Mouse (Mus musculus): Measurements from ENCODE around the gene Ttll5. TPM values are rescaled to one million over a fixed set of nuclear protein-coding genes. Genes with fewer than 3 reads are reported as not detected.

The Ttll5 gene
- polyA plus RNA-seq, 2 experiments: 13.9 to 16.3 TPM

GRCm38 (mm10) chr12:85825822-85826221, 1.4 kb downstream of the Ttll5 start:
- WGBS: 66% methylated on average over 2 of the region's 2 CpGs
- ATAC-seq (ENCODE audit: low FRiP score, low read depth) (no peak), DNase-seq (ENCODE audit: low spot score) (no peak)
- no peaks in the 10 kb centered on the region for H3K9me3 ChIP-seq (ENCODE audit: control insufficient read depth, low read length)
- 0 out of 2 replicates have a peak overlapping the region, but pooled peaks have one; percentile 58 for H3K4me2 ChIP-seq (replicated peaks; ENCODE audit: low read depth, low read length, severe bottlenecking)
- TF ChIP-seq POLR2A (IDR thresholded peaks at IDR 0.05; ENCODE audit: borderline replicate concordance, extremely low read depth, insufficient read depth, insufficient read length): no peak
- no peak overlapping the region for H3K4me3 ChIP-seq (replicated peaks; ENCODE audit: low read length)
- H3K4me1 ChIP-seq (ENCODE audit: control insufficient read depth, insufficient read depth, low read length): peaks cover 8% of the 10 kb centered on the region; the same call in 1 of the 2 replicates
- peaks cover 34% of the 10 kb centered on the region for H3K36me3 ChIP-seq (ENCODE audit: control insufficient read depth, insufficient read depth, low read length)
- no peak overlapping the region for H3K9ac ChIP-seq (ENCODE audit: low read depth, low read length, severe bottlenecking)
- H3K27me3 ChIP-seq (ENCODE audit: control insufficient read depth, insufficient read depth, low read length): no peaks in the 10 kb centered on the region
- no peak overlapping the region for H3K27ac ChIP-seq (replicated peaks; ENCODE audit: low read depth, low read length)

- H3K27ac ChIP-seq (replicated peaks; ENCODE audit: low read depth, low read length): no peak overlapping the region
- peaks cover 1% of the 10 kb centered on the region; the same call in 1 of the 2 replicates for H3K4me1 ChIP-seq (ENCODE audit: control insufficient read depth, insufficient read depth, low read length)
- DNase-seq (ENCODE audit: low spot score) (no peak), ATAC-seq (ENCODE audit: low FRiP score, low read depth) (no peak)
- H3K27me3 ChIP-seq (ENCODE audit: control insufficient read depth, insufficient read depth, low read length): no peaks in the 10 kb centered on the region
- no peak overlapping the region for H3K4me3 ChIP-seq (replicated peaks; ENCODE audit: low read length)
- TF ChIP-seq POLR2A (IDR thresholded peaks at IDR 0.05; ENCODE audit: borderline replicate concordance, extremely low read depth, insufficient read depth, insufficient read length): no peak
- H3K36me3 ChIP-seq (ENCODE audit: control insufficient read depth, insufficient read depth, low read length): peaks cover 37% of the 10 kb centered on the region
- 93% methylated on average over 3 of the region's 3 CpGs for WGBS
- H3K9me3 ChIP-seq (ENCODE audit: control insufficient read depth, low read length): no peaks in the 10 kb centered on the region
- H3K9ac ChIP-seq (ENCODE audit: low read depth, low read length, severe bottlenecking): no peak overlapping the region
- H3K4me2 ChIP-seq (replicated peaks; ENCODE audit: low read depth, low read length, severe bottlenecking): no peak overlapping the region
These were observed 4.4 kb downstream of the Ttll5 start for GRCm38 (mm10) chr12:85828856-85829255.

GRCm38 (mm10) chr12:85829866-85830265, 5.4 kb downstream of the Ttll5 start:
- no peak overlapping the region for H3K9ac ChIP-seq (ENCODE audit: low read depth, low read length, severe bottlenecking)

GRCm38 (mm10) chr12:85830691-85831090, 6.2 kb downstream of the Ttll5 start:
- Histone ChIP-seq H3K4me1 (ENCODE audit: control insufficient read depth, insufficient read depth, low read length) (no peaks in the 10 kb centered on the region), H3K4me3 (replicated peaks; ENCODE audit: low read length) (no peak overlapping the region), H3K4me2 (replicated peaks; ENCODE audit: low read depth, low read length, severe bottlenecking) (no peak overlapping the region), H3K36me3 (ENCODE audit: control insufficient read depth, insufficient read depth, low read length) (peaks cover 41% of the 10 kb centered on the region), H3K27ac (replicated peaks; ENCODE audit: low read depth, low read length) (no peak overlapping the region), H3K9ac (ENCODE audit: low read depth, low read length, severe bottlenecking) (no peak overlapping the region), H3K9me3 (ENCODE audit: control insufficient read depth, low read length) (no peaks in the 10 kb centered on the region), H3K27me3 (ENCODE audit: control insufficient read depth, insufficient read depth, low read length) (no peaks in the 10 kb centered on the region)
- WGBS: 90% methylated on average over 3 of the region's 3 CpGs
- TF ChIP-seq POLR2A (IDR thresholded peaks at IDR 0.05; ENCODE audit: borderline replicate concordance, extremely low read depth, insufficient read depth, insufficient read length): no peak
- ATAC-seq (ENCODE audit: low FRiP score, low read depth) (no peak), DNase-seq (ENCODE audit: low spot score) (no peak)

More at GRCm38 (mm10) chr12:85829866-85830265, 5.4 kb downstream of the Ttll5 start:
- TF ChIP-seq POLR2A (IDR thresholded peaks at IDR 0.05; ENCODE audit: borderline replicate concordance, extremely low read depth, insufficient read depth, insufficient read length): no peak
- Histone ChIP-seq H3K36me3 (ENCODE audit: control insufficient read depth, insufficient read depth, low read length) (peaks cover 38% of the 10 kb centered on the region), H3K9me3 (ENCODE audit: control insufficient read depth, low read length) (no peaks in the 10 kb centered on the region), H3K4me2 (replicated peaks; ENCODE audit: low read depth, low read length, severe bottlenecking) (no peak overlapping the region), H3K4me3 (replicated peaks; ENCODE audit: low read length) (no peak overlapping the region), H3K27me3 (ENCODE audit: control insufficient read depth, insufficient read depth, low read length) (no peaks in the 10 kb centered on the region), H3K27ac (replicated peaks; ENCODE audit: low read depth, low read length) (no peak overlapping the region), H3K4me1 (ENCODE audit: control insufficient read depth, insufficient read depth, low read length) (no peaks in the 10 kb centered on the region)
- DNase-seq (ENCODE audit: low spot score) (no peak), ATAC-seq (ENCODE audit: low FRiP score, low read depth) (no peak)
- 92% methylated on average over 3 of the region's 3 CpGs for WGBS

- WGBS: 72% methylated on average over 2 of the region's 2 CpGs
- Histone ChIP-seq H3K4me1 (ENCODE audit: control insufficient read depth, insufficient read depth, low read length) (no peaks in the 10 kb centered on the region), H3K9ac (ENCODE audit: low read depth, low read length, severe bottlenecking) (no peak overlapping the region), H3K4me3 (replicated peaks; ENCODE audit: low read length) (no peak overlapping the region), H3K27ac (replicated peaks; ENCODE audit: low read depth, low read length) (no peak overlapping the region), H3K27me3 (ENCODE audit: control insufficient read depth, insufficient read depth, low read length) (no peaks in the 10 kb centered on the region), H3K9me3 (ENCODE audit: control insufficient read depth, low read length) (no peaks in the 10 kb centered on the region), H3K36me3 (ENCODE audit: control insufficient read depth, insufficient read depth, low read length) (peaks cover 28% of the 10 kb centered on the region), H3K4me2 (replicated peaks; ENCODE audit: low read depth, low read length, severe bottlenecking) (no peak overlapping the region)
- DNase-seq (ENCODE audit: low spot score) (no peak), ATAC-seq (ENCODE audit: low FRiP score, low read depth) (no peak)
- TF ChIP-seq POLR2A (IDR thresholded peaks at IDR 0.05; ENCODE audit: borderline replicate concordance, extremely low read depth, insufficient read depth, insufficient read length): no peak
These were observed 10.1 kb downstream of the Ttll5 start for GRCm38 (mm10) chr12:85834543-85834942.

GRCm38 (mm10) chr12:85837765-85838164, 13.3 kb downstream of the Ttll5 start:
- WGBS: 84% methylated on average over 2 of the region's 2 CpGs
- no peak overlapping the region for H3K27ac ChIP-seq (replicated peaks; ENCODE audit: low read depth, low read length)
- no peak overlapping the region for H3K4me2 ChIP-seq (replicated peaks; ENCODE audit: low read depth, low read length, severe bottlenecking)
- H3K9ac ChIP-seq (ENCODE audit: low read depth, low read length, severe bottlenecking): no peak overlapping the region
- no peaks in the 10 kb centered on the region for H3K27me3 ChIP-seq (ENCODE audit: control insufficient read depth, insufficient read depth, low read length)
- ATAC-seq (ENCODE audit: low FRiP score, low read depth) (no peak), DNase-seq (ENCODE audit: low spot score) (no peak)
- H3K9me3 ChIP-seq (ENCODE audit: control insufficient read depth, low read length): no peaks in the 10 kb centered on the region
- no peaks in the 10 kb centered on the region for H3K4me1 ChIP-seq (ENCODE audit: control insufficient read depth, insufficient read depth, low read length)
- peaks cover 13% of the 10 kb centered on the region for H3K36me3 ChIP-seq (ENCODE audit: control insufficient read depth, insufficient read depth, low read length)
- TF ChIP-seq POLR2A (IDR thresholded peaks at IDR 0.05; ENCODE audit: borderline replicate concordance, extremely low read depth, insufficient read depth, insufficient read length): no peak
- no peak overlapping the region for H3K4me3 ChIP-seq (replicated peaks; ENCODE audit: low read length)
